Mouse (Mus musculus): ENCODE measurements at regions not wholly inside any gene's neighbourhood (a gene's known extent, or its start where the extent isn't known, plus 50 kb on each side); places are given as distances from the start of the nearest gene placed in this dataset.
A peak's percentile ranks its signal among the peaks of the same experiment; 100 is the strongest.

DNA sequence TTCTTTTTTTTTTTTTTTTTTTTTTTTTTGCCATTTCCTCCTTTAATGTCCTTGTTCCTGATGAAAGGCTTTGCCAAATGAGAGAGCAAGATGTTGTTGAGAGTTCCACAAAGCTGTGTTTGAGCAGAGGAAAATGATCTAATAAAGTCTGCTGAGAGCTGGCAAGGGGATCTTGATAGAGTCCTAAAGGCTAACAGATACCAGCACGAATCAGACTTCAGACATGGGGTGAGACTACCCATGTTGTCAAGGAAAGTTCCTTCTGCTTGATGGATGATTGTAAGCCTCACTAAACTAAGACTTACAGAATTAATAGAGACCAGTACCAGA lies 665.2 kb upstream of the Fam92a start:
- no peak for DNase-seq (ENCODE audit: low spot score in 2 of 2)

DNA sequence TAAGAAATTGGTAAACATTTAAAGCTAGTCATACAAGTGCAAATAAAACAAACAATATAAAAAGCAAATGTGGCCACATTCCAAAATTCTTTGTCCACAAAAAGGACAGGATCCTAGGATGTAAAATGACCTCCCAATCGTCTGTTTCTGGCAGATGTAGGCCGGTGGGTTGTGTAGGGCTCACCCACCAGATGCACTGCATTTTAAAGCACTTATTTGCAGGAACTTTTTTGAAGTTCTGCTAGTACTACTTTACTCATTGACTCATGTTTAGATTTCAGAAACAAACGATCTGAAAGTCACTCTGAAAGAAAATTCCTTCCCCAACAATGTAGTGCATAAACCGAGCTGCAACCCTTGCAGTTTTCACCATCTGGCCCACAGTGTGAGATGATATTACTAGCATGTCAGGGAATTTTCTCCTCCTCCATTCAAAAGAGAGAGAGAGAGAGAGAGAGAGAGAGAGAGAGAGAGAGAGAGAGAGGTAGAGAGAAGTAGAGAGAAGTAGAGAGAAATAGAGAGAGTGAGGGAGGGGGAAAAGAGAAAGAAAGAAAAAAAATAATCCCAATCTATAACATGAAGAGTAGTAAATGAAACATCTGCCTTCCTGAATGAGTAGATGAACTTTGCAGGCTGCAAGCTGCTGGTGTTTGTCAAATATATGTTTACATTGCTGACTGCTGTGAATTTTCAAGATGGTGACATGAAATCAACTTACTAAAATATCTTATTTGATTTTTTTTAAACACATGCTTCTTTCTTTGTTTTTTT lies 664.7 kb upstream of the Fam92a start:
- no peak for DNase-seq (ENCODE audit: low spot score in 2 of 2)

DNA sequence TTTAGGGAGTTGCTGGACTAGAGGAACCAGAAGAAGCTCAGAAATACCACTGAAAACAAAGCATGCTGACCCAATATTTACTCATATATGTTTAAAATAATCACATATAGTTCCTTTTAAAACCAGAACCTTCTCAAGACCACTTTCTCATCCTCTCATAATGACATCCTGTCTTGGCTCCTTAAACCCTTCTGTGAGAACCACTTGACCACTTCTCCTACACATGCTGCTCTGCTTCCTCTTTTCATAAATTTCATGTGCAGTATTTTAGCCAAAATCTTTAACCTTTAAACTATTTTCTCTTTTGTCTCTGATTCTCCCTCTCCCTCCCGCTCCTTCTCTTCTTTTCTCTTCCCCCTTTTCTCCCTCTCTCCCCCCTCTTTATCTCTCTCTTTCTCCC lies 654.6 kb upstream of the Fam92a start:
- no peak for DNase-seq (ENCODE audit: low spot score in 2 of 2)

DNA sequence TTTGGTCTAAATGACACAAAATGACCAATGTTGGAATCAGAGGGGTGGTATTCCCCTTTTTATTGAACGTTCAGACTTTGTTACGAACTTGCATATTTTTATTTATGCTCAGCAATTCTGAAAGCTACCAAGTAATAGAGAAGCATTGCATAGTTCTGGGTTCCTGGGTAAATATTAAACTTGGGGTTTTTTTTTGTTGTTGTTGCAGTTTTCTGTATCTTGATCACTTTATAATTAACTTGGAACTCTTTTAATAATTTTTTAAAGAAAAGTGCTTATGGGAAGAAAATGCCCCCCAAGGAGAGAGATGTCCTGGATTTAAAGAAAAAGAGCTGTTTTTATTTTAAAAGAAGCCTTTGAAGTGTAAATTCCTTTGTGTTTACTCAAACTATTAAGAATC lies 642.4 kb upstream of the Fam92a start:
- DNase-seq (ENCODE audit: low spot score in 2 of 2), result no peak

DNA sequence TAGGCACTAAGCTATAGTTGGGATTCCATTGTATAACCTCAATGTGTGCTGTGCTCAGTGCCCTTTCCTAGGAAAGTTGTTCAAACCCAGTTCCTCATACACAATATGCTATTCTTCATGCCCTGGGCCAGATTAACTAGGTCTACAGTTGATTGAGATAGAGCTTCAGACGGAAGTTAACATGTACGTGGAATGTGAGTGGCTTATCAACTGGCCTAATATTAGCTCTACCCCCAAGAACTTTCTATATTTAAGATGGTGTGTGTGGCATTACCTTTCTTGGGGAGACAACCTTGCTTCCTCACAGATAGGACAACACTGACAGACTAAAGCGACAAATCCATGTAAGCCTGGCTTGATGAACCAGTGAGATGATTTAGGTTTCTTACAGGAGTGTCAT lies 629.4 kb upstream of the Fam92a start:
- DNase-seq (ENCODE audit: low spot score in 2 of 2), result peak in 1 of 2 experiments; percentile 3

DNA sequence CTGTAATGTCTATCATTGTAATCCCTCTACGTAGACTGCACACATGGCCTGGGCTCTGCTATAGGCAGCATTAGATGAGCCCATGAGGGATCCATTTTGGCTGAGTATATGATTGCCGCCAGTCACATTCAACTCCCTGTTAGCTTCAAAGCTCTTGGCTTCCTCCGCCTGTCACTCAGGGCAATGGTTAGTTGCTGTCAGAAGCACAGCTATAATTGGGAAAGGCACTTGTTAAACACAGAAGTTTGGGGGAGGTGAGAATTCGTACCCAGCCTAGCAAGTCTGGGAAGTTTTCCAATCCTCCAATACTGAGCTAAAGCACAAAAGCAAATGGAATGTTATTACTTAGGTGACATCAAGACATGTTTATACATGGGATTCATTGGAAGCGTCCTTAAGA lies 627.7 kb upstream of the Fam92a start:
- no peak for DNase-seq (ENCODE audit: low spot score in 2 of 2)

DNA sequence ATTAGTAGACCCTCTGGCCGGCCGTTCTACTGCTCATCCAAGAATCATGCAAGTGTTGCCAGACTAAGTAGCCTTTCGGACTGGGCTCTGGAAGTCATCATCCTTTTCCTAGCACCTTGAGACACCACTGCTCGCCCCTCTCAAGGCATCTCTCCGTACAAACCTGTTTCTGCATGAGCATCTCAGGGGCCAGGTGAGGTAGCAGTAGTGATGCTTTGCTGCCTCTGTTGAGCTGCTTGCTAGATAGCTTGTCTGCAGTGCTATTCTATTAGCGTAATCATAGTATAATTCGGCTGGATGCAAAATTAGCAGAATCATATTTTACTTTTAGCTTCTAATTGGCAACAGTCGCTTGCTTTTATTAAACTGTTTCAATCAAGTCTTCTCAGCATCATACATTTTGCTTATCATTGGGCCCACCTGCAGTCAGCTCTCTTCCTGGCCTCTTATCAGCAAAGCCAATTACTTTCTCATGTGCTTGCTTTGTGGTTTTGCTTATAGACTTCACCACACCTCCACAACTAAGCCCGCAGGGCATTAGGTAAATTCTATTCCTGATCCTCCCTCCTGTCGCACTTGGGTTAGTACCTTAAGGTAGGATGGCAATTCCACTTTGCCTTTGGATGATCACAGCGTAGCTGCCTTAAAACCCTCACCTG lies 621.1 kb upstream of the Fam92a start:
- DNase-seq (ENCODE audit: low spot score in 2 of 2), result no peak

DNA sequence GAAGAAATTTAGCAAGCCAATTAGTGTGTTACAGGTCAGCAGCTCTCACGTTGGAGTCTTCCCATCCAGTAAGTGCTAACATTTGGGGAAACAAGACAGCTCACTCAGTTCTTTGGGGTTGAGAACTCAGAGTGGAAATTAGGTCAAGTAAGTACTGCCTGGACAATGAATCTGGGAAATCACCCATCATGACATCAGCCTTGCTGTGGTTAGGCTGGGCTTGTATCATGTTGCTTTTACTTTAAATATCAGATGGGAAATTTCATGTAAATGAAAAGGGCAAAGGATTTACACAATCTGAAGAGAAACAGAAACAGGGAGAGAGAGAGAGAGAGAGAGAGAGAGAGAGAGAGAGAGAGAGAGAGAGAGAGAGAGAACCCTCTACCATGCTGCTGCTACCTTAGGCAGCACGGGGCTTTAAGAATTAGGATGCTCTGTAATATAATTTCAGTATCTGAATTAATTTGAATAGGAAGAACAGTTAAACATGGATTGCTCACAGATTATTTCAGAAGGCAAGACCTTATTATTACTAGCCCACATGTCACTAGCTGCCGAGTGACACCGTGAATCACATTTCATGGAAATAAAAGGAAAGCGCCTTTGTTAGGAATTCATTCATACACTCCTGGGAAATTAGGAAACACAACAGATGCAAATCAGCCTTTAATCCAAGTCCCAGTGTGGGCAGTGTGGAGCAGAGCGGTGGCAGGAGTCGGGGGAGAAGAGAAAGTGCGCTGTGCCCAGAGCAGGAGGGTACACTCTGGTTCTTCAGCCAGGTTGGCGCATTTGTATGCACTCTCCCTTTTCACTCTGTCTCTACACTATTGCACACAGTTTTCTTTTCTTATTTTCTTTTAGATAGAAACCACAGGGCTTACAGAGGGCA lies 620.2 kb upstream of the Fam92a start:
- DNase-seq (ENCODE audit: low spot score in 2 of 2), result no peak

DNA sequence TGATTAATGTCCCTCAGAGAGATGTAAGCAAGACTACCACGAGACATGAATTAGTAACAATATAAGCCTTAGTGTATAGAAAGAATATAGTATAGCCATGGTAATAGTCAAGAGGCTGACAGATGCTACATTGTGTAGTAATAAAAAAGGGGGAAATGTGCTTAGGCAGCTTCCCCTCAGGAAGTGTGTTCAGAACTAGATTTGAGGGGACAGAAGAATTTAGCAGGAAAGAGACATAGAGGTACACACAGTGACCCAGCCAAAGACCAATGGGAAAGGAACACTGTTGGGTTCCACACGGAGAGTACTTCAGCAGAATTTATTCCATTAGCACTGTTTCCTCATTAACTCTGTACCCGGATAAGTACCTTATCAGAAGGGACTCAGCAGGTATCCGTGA lies 614.0 kb upstream of the Fam92a start:
- DNase-seq (ENCODE audit: low spot score in 2 of 2), result no peak

DNA sequence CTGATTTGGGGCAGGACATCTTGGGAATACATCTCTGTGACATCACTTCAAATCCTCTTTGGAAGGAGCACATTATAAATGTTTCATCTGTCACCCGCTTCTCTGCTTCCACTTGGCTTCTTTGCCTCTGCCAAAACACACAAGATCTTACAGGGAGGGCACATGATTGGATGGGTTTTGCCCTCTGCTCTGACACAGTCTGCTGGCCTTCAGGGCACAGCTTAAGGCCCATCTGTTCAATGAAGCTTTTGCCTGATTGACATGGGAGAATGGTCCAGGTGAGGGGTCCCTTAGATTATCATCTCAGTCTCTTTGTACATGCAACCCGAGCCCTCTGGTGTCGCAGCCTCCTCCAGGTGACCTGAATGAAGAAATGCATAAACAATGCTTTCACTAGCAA lies 612.7 kb upstream of the Fam92a start:
- no peak for DNase-seq (ENCODE audit: low spot score in 2 of 2)

DNA sequence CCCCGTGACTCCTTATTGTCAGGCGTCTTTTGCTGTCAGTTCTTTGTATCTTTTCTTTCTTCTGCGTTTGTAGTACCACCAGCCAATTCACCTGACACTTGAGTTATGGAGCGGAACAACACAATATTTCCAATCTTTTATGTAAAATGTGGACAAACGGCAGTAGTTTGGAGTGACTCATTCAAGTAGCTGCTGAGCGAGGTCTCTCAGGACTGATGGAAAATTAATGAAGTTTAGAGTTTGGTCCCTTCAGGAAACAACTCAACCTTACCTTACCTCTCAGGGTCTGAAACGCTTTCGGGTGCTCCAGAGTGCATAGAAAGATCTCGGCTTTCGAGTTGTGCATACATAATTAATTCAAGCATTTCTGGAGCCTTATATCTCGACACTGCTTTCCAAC lies 612.3 kb upstream of the Fam92a start:
- DNase-seq (ENCODE audit: low spot score in 2 of 2), result no peak

DNA sequence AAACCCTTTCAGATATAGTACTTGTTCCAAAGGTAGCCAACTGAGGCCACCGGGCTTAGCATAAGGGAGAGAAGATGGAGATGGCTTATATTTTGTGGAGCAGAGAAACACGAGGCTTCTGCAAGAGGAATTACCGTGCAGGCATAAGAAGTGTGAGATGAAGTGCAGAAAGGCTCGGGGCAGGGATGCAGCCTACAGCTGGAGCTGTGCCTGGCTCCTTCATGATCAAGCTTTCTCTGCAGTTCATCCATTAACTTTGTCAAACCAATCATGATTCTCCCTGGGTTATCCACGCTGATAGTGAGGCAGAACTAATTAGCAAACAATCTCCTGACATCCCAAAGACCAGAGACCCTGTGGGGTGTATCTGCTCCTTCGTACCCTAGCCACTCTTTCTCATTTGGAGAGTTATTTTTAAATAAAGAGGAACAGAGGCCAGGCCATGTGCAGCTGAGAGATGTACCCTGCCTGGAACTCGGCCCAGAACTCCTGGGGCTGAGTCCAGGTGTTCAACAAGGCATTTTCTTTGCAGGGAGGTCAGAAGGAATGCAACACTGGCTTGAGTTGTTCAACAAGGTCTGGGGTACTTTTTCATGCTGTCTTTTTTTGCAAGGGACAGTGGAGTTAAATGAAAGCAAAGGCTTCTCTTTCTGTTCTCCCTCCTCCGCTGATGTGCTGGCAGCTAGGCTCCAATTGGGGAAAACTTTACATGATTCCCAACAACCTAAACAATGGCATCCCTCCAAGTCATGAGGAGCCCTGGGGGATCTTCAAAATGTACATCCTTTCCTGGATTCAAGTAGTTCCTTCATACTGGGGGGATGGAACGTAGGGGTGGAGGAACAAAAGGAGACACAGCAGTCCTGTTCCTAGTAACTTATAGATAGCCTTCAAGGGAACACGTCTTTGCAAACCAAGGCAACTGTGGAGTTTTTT lies 610.4 kb upstream of the Fam92a start:
- peak in 1 of 2 experiments; percentile 4 for DNase-seq (ENCODE audit: low spot score in 2 of 2)

DNA sequence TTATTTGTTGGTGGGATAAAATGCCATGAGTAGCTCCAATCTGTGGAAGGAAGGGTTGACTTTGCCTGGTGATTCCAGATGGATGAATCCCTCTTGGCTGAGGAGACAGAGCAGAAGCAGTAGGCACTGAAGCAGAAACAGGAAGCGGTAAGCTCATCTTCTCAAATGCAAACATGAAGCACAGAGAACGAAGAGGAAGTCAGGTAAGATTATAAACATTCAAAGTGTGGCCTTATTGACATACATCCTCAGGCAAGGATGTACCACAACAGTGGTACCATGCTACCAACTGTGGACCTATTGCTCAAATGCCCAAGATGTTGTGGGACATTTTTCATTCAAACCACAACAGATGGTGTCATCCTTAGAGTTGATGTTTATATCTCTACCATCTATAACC lies 608.4 kb upstream of the Fam92a start:
- DNase-seq (ENCODE audit: low spot score in 2 of 2), result no peak

DNA sequence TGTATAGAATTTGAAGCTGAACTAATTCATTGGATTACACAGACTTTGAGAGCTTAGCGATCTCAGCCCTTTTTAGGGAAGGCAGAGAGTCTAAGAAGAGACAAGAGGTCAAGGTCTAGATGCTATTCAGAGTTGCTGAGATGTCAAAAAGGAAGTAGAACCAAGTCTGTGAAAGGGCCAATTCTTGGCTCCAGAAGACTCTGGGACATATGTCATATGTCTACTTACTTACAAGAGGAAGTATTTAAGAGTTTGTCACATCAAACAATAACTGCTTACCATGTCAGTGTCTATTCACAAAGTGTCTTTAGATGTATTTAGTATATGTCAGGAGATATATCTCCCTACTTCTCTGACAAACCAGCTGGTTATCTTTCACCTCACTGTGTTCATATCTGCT lies 607.4 kb upstream of the Fam92a start:
- DNase-seq (ENCODE audit: low spot score in 2 of 2), result no peak

DNA sequence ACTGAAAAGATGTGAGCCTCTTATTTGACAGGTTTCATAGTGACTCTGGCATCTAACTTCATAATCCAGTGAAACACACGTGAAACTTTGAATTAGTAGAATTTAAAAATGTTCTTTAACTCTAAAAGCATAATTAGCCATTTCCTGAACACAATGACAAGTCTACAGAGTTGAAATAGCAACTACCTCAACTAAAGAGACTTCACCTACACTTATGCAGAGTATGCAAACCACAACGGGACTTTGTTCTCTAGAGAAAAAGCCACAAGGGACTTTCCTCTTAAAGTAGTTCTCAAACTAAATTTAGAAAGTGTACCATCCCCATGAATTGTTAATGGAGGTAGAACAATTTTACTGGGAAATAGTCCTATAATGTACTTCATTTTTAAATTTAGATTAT lies 606.3 kb upstream of the Fam92a start:
- no peak for DNase-seq (ENCODE audit: low spot score in 2 of 2)

DNA sequence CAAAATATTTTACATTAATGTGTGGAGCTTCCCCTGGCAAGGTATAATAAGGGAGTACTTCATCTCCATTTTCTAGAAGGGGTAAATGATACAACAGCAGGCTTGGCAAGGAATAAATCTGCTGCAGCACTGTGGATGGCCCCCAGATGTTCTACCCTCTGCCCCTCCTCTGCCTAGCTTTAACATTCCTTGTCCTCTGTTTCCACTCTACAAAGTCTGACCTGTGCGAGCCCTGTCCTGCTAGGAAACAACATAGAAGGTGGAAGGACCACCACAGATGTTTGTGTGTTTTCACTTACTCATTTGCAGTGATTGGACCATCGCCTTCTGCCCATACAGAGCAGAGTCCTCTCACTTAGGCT lies 604.4 kb upstream of the Fam92a start:
- no peak for DNase-seq (ENCODE audit: low spot score in 2 of 2)

DNA sequence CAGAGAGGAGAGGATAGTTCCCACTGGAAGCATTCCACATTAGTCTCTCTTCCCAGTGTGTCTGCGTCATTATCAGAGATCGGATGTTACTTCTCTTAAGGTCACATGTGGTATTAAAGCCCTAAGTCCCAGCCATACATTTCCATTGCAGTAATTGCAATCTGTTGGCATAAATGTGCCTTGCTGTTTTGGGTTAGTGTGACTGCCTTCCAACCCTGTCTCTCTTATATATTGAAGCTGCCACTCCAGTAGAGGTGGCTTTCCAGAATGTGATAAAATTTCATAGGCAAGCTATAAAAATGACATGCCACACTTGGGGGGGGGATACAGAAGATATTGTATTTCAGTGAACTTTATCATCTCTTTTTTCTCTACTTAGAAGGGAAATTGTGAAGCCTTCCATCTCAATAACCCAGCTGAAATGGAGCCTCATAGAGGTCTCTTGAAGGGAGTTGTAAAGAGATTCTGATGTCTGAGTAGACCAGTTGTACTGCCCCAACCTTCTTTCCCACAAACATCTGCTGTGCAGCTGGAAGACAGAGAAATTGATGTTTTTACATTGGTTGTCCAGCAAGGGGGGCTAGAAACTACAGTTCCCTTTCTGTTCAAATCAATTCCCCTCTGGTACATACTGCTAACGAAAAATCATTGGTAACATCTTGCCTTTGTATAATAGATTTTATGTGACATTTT lies 603.9 kb upstream of the Fam92a start:
- no peak for DNase-seq (ENCODE audit: low spot score in 2 of 2)

DNA sequence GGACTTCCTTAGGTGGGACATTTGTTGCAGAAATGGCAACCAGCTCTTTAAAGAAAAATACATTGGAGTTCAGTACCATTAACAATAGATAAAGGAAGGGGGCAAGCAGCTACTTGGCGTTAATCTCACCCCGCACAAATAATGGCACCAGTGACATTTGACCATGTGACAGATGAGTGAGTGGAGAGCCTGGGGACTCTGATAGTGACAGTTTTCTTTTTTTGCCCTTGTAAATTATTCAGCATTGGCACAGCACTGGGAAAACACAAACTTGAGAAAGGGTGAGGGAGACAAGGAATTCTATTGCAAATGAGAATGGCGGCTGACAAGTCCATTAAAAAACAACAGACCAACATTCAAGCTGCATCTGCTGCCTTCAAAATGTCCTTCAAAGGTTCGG lies 603.3 kb upstream of the Fam92a start:
- no peak for DNase-seq (ENCODE audit: low spot score in 2 of 2)

DNA sequence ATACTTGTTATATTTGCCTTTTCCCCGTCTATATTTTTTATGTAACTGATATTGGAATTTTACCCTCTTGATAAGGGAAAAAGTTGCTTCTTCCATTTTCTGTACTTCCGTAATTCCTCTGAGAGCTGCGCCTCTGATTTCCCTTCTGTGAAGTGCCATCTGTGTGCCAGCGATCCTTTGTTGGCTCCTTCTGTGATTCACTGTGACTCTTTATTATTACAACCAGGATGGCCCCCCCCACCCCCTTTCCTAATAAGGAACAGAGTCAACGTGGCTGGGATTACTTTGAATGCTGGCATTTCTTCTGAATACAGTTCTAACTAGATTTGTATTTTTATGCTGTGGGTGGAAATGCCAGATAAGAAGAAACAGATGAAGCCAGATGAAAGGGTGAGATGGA lies 602.9 kb upstream of the Fam92a start:
- no peak for DNase-seq (ENCODE audit: low spot score in 2 of 2)

DNA sequence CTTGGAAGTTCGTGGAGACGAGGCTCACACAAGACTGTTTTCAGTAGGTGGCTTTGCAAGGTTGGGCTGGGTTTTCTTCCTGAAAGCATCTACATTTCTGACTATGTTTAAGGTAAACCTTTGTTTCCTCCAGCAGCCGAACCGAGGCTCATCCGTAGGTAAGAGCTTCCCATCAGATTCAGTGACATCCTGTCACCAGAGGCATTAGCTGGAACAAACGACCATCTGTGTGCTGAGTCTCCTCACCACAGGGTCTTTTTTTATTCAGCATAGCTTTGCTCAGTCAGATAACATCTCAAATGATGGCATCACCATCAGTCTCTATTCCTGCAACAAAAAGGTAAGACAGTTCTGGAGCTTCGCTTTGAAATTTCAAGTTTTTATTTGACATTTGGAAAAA lies 601.4 kb upstream of the Fam92a start:
- no peak for DNase-seq (ENCODE audit: low spot score in 2 of 2)

DNA sequence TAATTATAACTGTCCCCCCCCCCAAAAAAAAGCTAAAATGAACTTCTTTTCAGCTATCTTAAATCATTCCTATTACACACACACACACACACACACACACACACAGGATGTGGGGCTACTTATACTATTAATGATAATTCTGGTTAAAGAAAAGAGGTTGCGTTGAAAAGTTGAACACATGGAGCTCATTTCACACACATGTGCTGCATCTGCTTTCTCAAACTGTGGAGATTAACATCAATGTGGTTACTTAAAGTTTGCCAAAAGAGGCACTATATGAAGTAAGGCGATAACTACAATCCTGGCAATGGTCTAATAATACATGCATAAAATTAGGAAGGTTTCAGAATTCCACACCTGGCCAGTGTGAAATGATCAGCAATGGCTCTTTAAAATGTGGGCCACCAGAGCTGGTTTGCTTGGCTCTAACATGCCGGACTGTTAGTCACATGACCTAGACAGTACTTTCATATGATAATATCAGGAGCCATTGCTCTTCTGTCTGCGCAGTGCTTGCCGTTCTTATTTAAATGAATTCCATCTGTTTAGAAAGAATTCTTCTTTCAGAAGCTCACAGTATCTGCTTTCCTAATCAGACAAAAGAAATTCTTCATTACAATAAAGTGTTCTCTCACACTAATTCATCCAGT lies 598.4 kb upstream of the Fam92a start:
- DNase-seq (ENCODE audit: low spot score in 2 of 2), result no peak

All from heart, adult 9 months (tissue).